Mouse (Mus musculus) G1E (cell line): ENCODE measurements around the gene Gm47969.

ENCODE experiments used
- CTCF ChIP-seq: IDR thresholded peaks from 2 replicates; pipeline ENCODE4 v1.5.1; 2012; ENCODE audit warnings: low read depth, low read length, inconsistent platforms, mixed read lengths
- GATA1 ChIP-seq: IDR thresholded peaks from 2 replicates; pipeline ENCODE4 v1.6.1; 2012; ENCODE audit warnings: borderline replicate concordance, low read length, inconsistent platforms, mixed read lengths
- GATA2 ChIP-seq: IDR thresholded peaks from 2 replicates; pipeline ENCODE4 v1.6.1; 2012; ENCODE audit warnings: low read depth, low read length, inconsistent platforms, borderline replicate concordance
- POLR2AphosphoS5 ChIP-seq: IDR thresholded peaks from 2 replicates; pipeline ENCODE4 v1.6.1; 2012; ENCODE audit warnings: low read depth, low read length, inconsistent platforms; ENCODE audit not compliant: insufficient replicate concordance
- TAL1 ChIP-seq: conservative IDR thresholded peaks from 2 replicates; pipeline ENCODE4 v1.6.1; 2012; ENCODE audit warnings: low read depth, low read length, inconsistent platforms, mixed read lengths

- TF ChIP-seq GATA1: no peak
- no peak for TF ChIP-seq CTCF
- no peak for TF ChIP-seq TAL1
- no peak for TF ChIP-seq POLR2AphosphoS5
- TF ChIP-seq GATA2: no peak
Measured at GRCm38 (mm10) chr1:83039080-83039479, 5.7 kb upstream of the Gm47969 start.
